In genomic region chr16:7346001-7346625, GRCm38 (mm10) we compare ENCODE assay signal across 20 mouse cellular contexts.
DNase-seq lines count a peak whose midpoint lies in the region; ATAC-seq and TF ChIP-seq lines count a peak whose summit lies in the region.
"Had no signal": no experiment of that assay in that cellular context is flagged by ENCODE, and none has a peak within 500 bp of the region (broad histone marks: within the 10 kb centered on the region; RNA-seq: fewer than 3 reads in every experiment).

No protein-coding gene starts in this region.

- H3K27me3 ChIP-seq in forebrain, embryonic 10.5 days (ENCODE audit: poor library complexity, severe bottlenecking), result peaks cover 83% of the 10 kb centered on the region
- H3K27me3 ChIP-seq in forebrain, postnatal 0 days (ENCODE audit: insufficient read depth, low read length), result 0 out of 2 replicates have a peak, but pooled peaks cover 2% of the 10 kb centered on the region
- H3K27me3 ChIP-seq in forebrain, embryonic 16.5 days (replicated peaks; ENCODE audit: control insufficient read depth, insufficient read depth, low read length), result peaks cover 21% of the 10 kb centered on the region
- no peaks in the 10 kb centered on the region for H3K27me3 ChIP-seq in neural tube, embryonic 15.5 days (replicated peaks)
- H3K27me3 ChIP-seq: embryonic facial prominence, embryonic 12.5 days; liver, embryonic 12.5 days had no signal

- WGBS in forebrain, embryonic 10.5 days, result 45% methylated on average over 11 of the region's 11 CpGs
- WGBS in forebrain, postnatal 0 days, result 16% methylated on average over 11 of the region's 11 CpGs
- 15% methylated on average over 11 of the region's 11 CpGs for WGBS in forebrain, embryonic 16.5 days
- 19% methylated on average over 11 of the region's 11 CpGs for WGBS in neural tube, embryonic 15.5 days

- TF ChIP-seq POLR2A in brain, embryonic 14.5 days (IDR thresholded peaks at IDR 0.05; ENCODE audit: borderline replicate concordance, extremely low read depth, insufficient read depth, insufficient read length, poor library complexity, severe bottlenecking), result no peak

- H3K27ac ChIP-seq in forebrain, embryonic 10.5 days, result no peak overlapping the region
- H3K27ac ChIP-seq in forebrain, postnatal 0 days (ENCODE audit: low read depth, low read length), result no peak overlapping the region
- H3K27ac ChIP-seq in forebrain, embryonic 16.5 days (ENCODE audit: low read length), result no peak overlapping the region
- H3K27ac ChIP-seq in neural tube, embryonic 15.5 days (replicated peaks), result peak overlapping the region; percentile 66
- H3K27ac ChIP-seq: embryonic facial prominence, embryonic 12.5 days; kidney, postnatal 0 days; liver, embryonic 12.5 days; stomach, postnatal 0 days had no signal

- no peak for TF ChIP-seq CTCF in forebrain, postnatal 0 days (IDR thresholded peaks at IDR 0.05; ENCODE audit: low read depth)
- no peak for TF ChIP-seq CTCF in brain, embryonic 14.5 days (IDR thresholded peaks at IDR 0.05; ENCODE audit: borderline replicate concordance, extremely low read depth, insufficient read depth, insufficient read length)

- no peak overlapping the region for H3K9ac ChIP-seq in forebrain, postnatal 0 days
- no peak overlapping the region for H3K9ac ChIP-seq in forebrain, embryonic 16.5 days (replicated peaks; ENCODE audit: low read depth, low read length)
- H3K9ac ChIP-seq in neural tube, embryonic 15.5 days (replicated peaks), result no peak overlapping the region
- H3K9ac ChIP-seq: embryonic facial prominence, embryonic 12.5 days; liver, embryonic 12.5 days had no signal

- no peak overlapping the region for H3K4me3 ChIP-seq in forebrain, embryonic 10.5 days
- H3K4me3 ChIP-seq in forebrain, postnatal 0 days (ENCODE audit: low read depth, low read length), result no peak overlapping the region
- no peak overlapping the region for H3K4me3 ChIP-seq in forebrain, embryonic 16.5 days (replicated peaks; ENCODE audit: low read length)
- no peak overlapping the region for H3K4me3 ChIP-seq in neural tube, embryonic 15.5 days (replicated peaks)
- H3K4me3 ChIP-seq: embryonic facial prominence, embryonic 12.5 days; liver, embryonic 12.5 days had no signal

- no peaks in the 10 kb centered on the region for H3K9me3 ChIP-seq in forebrain, embryonic 10.5 days
- no peaks in the 10 kb centered on the region for H3K9me3 ChIP-seq in forebrain, postnatal 0 days (ENCODE audit: low read length)
- no peaks in the 10 kb centered on the region for H3K9me3 ChIP-seq in forebrain, embryonic 16.5 days (ENCODE audit: control insufficient read depth, low read length)
- H3K9me3 ChIP-seq in neural tube, embryonic 15.5 days (replicated peaks), result no peaks in the 10 kb centered on the region
- H3K9me3 ChIP-seq: embryonic facial prominence, embryonic 12.5 days; liver, embryonic 12.5 days had no signal

- ATAC-seq in forebrain, postnatal 0 days, result no peak
- ATAC-seq in forebrain, embryonic 16.5 days, result peak; percentile 60; the same call in 1 of the 2 replicates
- peak; percentile 27; the same call in 1 of the 2 replicates for ATAC-seq in neural tube, embryonic 15.5 days (ENCODE audit: low FRiP score)
- ATAC-seq: liver, embryonic 12.5 days had no signal

- peaks cover 14% of the 10 kb centered on the region for H3K4me1 ChIP-seq in forebrain, embryonic 10.5 days
- H3K4me1 ChIP-seq in forebrain, postnatal 0 days (ENCODE audit: insufficient read depth), result 0 out of 2 replicates have a peak, but pooled peaks cover 3% of the 10 kb centered on the region
- H3K4me1 ChIP-seq in forebrain, embryonic 16.5 days (replicated peaks; ENCODE audit: control insufficient read depth, insufficient read depth, low read length), result peaks cover 26% of the 10 kb centered on the region
- H3K4me1 ChIP-seq in neural tube, embryonic 15.5 days, result peaks cover 41% of the 10 kb centered on the region
- H3K4me1 ChIP-seq: embryonic facial prominence, embryonic 12.5 days; liver, embryonic 12.5 days had no signal

- no peaks in the 10 kb centered on the region for H3K36me3 ChIP-seq in forebrain, embryonic 10.5 days (replicated peaks)
- no peaks in the 10 kb centered on the region for H3K36me3 ChIP-seq in forebrain, postnatal 0 days (ENCODE audit: insufficient read depth)
- no peaks in the 10 kb centered on the region for H3K36me3 ChIP-seq in forebrain, embryonic 16.5 days (ENCODE audit: control insufficient read depth, insufficient read depth)
- no peaks in the 10 kb centered on the region for H3K36me3 ChIP-seq in neural tube, embryonic 15.5 days
- H3K36me3 ChIP-seq: embryonic facial prominence, embryonic 12.5 days; liver, embryonic 12.5 days had no signal

- H3K4me2 ChIP-seq in forebrain, postnatal 0 days (ENCODE audit: low read depth), result no peak overlapping the region
- no peak overlapping the region for H3K4me2 ChIP-seq in forebrain, embryonic 16.5 days (ENCODE audit: low read length)
- H3K4me2 ChIP-seq in neural tube, embryonic 15.5 days, result no peak overlapping the region
- H3K4me2 ChIP-seq: embryonic facial prominence, embryonic 12.5 days; heart, embryonic 11.5 days; liver, embryonic 12.5 days; midbrain, embryonic 11.5 days had no signal

- DNase-seq in forebrain, embryonic 10.5 days (ENCODE audit: extremely low spot score, low spot score), result peak; percentile 20
- DNase-seq in forebrain, postnatal 0 days, result no peak
- DNase-seq in brain, embryonic 14.5 days (ENCODE audit: low read depth), result peak; percentile 85
- no peak for DNase-seq in ovary, postnatal 10 days (ENCODE audit: low spot score)
- no peak for DNase-seq in spleen, postnatal 4 days (ENCODE audit: low spot score in 2 of 2)
- DNase-seq in cerebellum, postnatal 14 days, result no peak
- DNase-seq: adrenal gland, postnatal 14 days; kidney, adult 18-20 months; lung, adult 18-20 months; lung, postnatal 10 days; right cerebral cortex, adult 18-20 months; thymus, adult 2 months had no signal

Comparison
In these comparisons a context has a peak if more than half of its experiments do, and no peak if none do; other contexts are left out.
1. DNase-seq: peak in forebrain, embryonic 10.5 days (single experiment) and brain, embryonic 14.5 days (single experiment); none in forebrain, postnatal 0 days (single experiment), ovary, postnatal 10 days (single experiment), spleen, postnatal 4 days (0 of 2) and cerebellum, postnatal 14 days (0 of 2).